Mouse (Mus musculus) thymus, postnatal 14 days (tissue): ENCODE results near the gene Olfr881.

ENCODE experiments used
- DNase-seq: peaks from one replicate; pipeline ENCODE4 v3.0.0; 2021

Gene Olfr881

DNA sequence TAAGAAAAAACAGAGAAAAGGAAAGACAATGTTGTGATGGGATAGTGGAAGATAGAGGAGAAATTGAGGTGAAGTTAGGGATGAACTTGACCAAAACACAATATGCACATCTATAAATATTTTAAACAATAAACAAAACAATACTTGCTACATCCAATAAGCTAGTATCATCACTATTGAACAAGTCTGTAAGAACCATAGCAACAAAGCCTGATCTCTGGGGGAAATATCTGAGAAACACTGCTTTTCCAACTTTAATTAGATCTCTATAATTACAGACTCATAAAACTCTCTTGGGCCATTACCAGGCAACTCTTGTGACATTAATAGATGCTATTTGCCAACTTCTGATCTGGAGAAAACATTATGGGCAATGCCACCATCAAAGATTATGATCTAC is at the start of gene Olfr881:
TSS of gene Olfr881 (plus strand) at position 301 of the 400 bp plus-strand sequence.
- no peak for DNase-seq

DNA sequence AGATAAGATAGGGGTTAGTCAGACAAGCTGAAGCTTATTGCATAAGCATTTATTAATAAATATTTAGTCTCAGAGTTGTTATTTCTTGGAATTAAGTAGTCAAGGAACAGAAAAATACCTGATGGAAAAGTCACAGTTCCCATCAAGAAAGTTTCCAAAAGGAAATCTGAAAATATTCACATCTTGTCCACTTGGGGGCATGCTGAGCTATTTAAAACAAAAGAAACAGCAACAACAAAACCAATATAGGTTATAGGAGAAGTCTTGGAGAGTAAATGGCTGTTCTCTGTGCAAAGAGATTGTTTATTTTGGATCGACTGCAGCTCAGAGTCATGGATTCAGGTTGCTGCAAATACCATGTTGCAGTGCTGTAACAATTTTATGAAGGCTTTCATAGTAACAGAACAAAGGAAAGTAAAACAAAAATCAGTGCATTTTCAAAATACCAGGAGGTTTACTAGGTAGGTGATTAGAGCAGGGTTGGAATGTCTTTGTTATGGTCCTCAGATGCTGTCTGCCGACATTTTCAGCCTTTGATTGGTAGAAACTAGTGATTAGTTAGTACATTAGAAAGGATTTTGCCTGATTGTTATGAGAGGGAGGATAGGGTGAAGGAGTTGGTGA is 7.1 kb downstream of the Olfr881 start:
- DNase-seq, result no peak

DNA sequence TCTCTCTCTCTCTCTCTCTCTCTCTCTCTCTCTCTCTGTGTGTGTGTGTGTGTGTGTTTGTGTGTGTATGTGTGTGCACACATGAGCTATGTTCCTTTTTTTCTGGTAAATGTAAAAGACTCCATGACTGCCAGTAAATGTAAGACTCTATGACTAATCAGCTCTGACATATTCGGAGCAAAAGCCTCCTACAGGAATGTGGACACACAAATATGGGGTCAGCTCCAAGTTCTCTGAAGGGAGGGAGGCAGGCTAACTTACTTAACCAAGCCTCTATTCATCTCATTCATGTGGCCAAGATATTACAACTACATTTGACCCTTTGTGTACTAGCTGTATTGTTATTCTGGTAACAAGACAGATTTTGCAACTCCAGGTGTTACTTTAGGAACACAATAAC is 8.4 kb downstream of the Olfr881 start:
- no peak for DNase-seq

DNA sequence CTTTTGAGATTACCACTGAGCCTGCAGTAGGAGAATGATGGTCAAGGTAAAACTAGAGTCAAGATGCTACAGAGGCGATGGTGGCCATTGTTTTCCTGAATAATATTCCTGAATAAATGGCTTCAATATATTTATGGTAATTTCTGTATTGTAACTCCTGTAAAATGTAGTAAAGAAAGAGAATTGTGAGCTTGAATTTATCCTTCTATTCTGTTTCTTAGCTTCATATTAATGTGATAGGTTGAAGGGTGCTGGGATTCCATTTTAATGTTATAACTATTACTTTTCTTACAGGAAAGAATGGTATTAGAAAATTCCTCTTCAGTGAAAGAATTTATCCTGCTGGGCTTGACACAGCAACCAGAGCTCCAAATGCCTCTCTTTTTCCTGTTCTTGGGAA is 33.9 kb downstream of the Olfr881 start, which contains the start of gene Olfr883:
TSS of gene Olfr883 (plus strand) at position 301 of the 400 bp plus-strand sequence.
- DNase-seq, result no peak
